Mouse (Mus musculus): ENCODE measurements around the gene Vsnl1. TPM values are rescaled to one million over a fixed set of nuclear protein-coding genes. Genes with fewer than 3 reads are reported as not detected.

The Vsnl1 gene
- total and polyA plus RNA-seq, 3 experiments, result not detected

DNA sequence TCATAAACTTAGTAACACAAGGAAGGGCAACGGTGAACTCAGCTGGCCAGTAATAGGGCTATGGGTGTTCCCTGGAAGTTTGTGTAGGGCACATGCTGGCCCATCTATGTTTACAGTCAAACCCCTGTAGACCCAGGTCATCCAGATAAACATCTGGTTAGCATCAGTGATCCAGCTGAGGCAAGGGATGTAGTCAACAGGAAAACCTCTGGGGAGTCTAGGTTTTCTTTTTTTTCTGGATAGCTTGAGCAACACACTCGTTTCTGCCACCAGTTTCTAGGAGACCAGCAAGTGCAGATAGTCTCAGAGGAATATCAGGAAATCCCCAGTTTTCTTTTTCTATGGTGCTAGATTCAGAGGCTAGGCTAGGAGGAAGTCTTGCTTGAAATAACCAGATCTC, 90.5 kb downstream of the Vsnl1 start:
- Histone ChIP-seq H3K79me2 (ENCODE audit: control insufficient read depth, insufficient read depth, low read length, poor library complexity) (no peaks in the 10 kb centered on the region), H3K9me3 (replicated peaks; ENCODE audit: insufficient read depth, low read length) (no peaks in the 10 kb centered on the region), H3K4me1 (ENCODE audit: control insufficient read depth in 1 of 2, insufficient read depth in 2 of 2, low read length in 2 of 2) (no peaks in the 10 kb centered on the region), H3K4me3 (ENCODE audit: control insufficient read depth in 1 of 2, insufficient read depth in 1 of 2, low read depth in 2 of 2, low read length in 2 of 2) (no peak overlapping the region), H3K36me3 (ENCODE audit: control insufficient read depth in 1 of 2, insufficient read depth in 2 of 2, low read length in 2 of 2) (no peaks in the 10 kb centered on the region), H3K27ac (ENCODE audit: control insufficient read depth, low read depth, low read length) (no peak overlapping the region), H3K27me3 (ENCODE audit: control insufficient read depth in 1 of 2, insufficient read depth in 2 of 2, low read length in 2 of 2) (no peaks in the 10 kb centered on the region; a peak in 1 of 4 replicates), H3K9ac (ENCODE audit: control insufficient read depth, low read depth, low read length, poor library complexity, severe bottlenecking) (no peak overlapping the region)
- TF ChIP-seq POLR2A (IDR thresholded peaks at IDR 0.05; ENCODE audit: control insufficient read depth in 1 of 2, insufficient read depth in 1 of 2, low read depth in 1 of 2, low read length in 2 of 2, poor library complexity in 1 of 2) (no peak), ELF1 (IDR thresholded peaks at IDR 0.05; ENCODE audit: low read depth, low read length) (no peak), MAFK (IDR thresholded peaks at IDR 0.05; ENCODE audit: borderline replicate concordance, low read depth, low read length) (no peak), POLR2AphosphoS5 (IDR thresholded peaks at IDR 0.05; ENCODE audit: borderline replicate concordance, low read depth, low read length) (no peak), EP300 (IDR thresholded peaks at IDR 0.05; ENCODE audit: low read depth in 1 of 2, low read length in 2 of 2) (no peak)
- DNase-seq (ENCODE audit: low read depth, low spot score), result no peak

DNA sequence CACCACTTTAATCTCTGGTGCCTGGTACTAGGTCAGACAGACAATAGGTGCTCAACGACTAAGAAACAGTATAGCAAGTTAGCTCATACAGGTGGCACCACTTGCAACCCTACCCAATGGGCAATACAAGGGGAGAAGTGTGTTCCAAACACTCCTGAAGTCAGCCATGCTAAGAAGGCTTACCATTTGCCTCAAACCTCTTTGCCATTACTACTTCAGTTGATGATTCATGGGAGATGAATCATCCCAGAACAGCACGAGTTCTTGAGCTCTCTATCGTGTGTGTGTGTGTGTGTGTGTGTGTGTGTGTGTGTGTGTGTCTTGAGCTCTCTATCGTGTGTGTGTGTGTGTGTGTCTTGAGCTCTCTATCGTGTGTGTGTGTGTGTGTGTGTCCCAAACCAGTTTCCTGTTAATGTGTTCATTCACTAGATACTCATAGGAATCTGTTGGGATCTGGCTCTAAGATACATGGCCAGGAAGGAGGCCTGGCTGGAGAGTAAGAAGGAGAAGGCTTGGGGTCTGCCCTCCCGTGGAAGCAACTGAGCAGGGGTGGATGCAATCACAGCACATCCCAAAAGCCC, 94.3 kb downstream of the Vsnl1 start:
- no peak for DNase-seq (ENCODE audit: low read depth, low spot score)

DNA sequence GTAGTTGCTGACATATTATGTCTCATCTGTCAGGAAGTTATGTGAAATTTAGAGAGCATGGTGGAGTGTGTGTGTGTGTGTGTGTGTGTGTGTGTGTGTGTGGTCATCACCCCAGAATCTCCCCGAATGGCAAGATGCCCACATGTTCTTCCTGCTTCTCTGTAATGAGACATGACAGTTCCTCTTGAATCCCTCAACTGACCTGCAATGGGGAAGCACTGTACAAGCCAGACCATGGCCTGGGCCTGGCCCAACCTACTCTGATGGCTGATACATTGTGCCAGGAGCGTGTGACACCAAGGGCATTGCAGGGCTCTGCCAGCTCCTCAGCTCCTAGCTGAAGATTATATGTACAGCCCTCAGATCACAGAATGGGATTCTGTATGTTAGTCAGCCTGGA, 98.2 kb downstream of the Vsnl1 start:
- no peaks in the 10 kb centered on the region for H3K36me3 ChIP-seq (ENCODE audit: control insufficient read depth in 1 of 2, insufficient read depth in 2 of 2, low read length in 2 of 2)
- TF ChIP-seq MAFK (IDR thresholded peaks at IDR 0.05; ENCODE audit: borderline replicate concordance, low read depth, low read length), result no peak
- no peak for TF ChIP-seq ELF1 (IDR thresholded peaks at IDR 0.05; ENCODE audit: low read depth, low read length)
- TF ChIP-seq MYC (IDR thresholded peaks at IDR 0.05; ENCODE audit: low read depth, low read length), result no peak
- TF ChIP-seq MAZ (IDR thresholded peaks at IDR 0.05; ENCODE audit: low read depth, low read length), result no peak
- TF ChIP-seq CHD2 (IDR thresholded peaks at IDR 0.05; ENCODE audit: low read length), result no peak
- TF ChIP-seq RCOR1 (IDR thresholded peaks at IDR 0.05; ENCODE audit: low read depth, low read length), result no peak
- no peak for TF ChIP-seq USF1 (IDR thresholded peaks at IDR 0.05; ENCODE audit: low read depth, low read length)
- no peak for TF ChIP-seq E2F4 (IDR thresholded peaks at IDR 0.05; ENCODE audit: borderline replicate concordance, low read depth, low read length)
- no peak for TF ChIP-seq JUND (IDR thresholded peaks at IDR 0.05; ENCODE audit: low read depth, low read length)
- no peak for TF ChIP-seq ETS1 (IDR thresholded peaks at IDR 0.05; ENCODE audit: low read depth, low read length)
- no peak for TF ChIP-seq ZKSCAN1 (IDR thresholded peaks at IDR 0.05; ENCODE audit: low read depth, low read length)
- no peak for TF ChIP-seq POLR2AphosphoS5 (IDR thresholded peaks at IDR 0.05; ENCODE audit: borderline replicate concordance, low read depth, low read length)
- TF ChIP-seq EP300 (IDR thresholded peaks at IDR 0.05; ENCODE audit: low read depth in 1 of 2, low read length in 2 of 2), result no peak
- no peak for TF ChIP-seq TAL1 (IDR thresholded peaks at IDR 0.05; ENCODE audit: low read length)
- no peak for TF ChIP-seq MEF2A (IDR thresholded peaks at IDR 0.05; ENCODE audit: extremely low read depth, insufficient replicate concordance, low read depth, low read length, poor library complexity, severe bottlenecking)
- TF ChIP-seq ZMIZ1 (IDR thresholded peaks at IDR 0.05; ENCODE audit: low read depth, low read length), result no peak
- no peak for TF ChIP-seq TCF12 (IDR thresholded peaks at IDR 0.05; ENCODE audit: low read depth, low read length)
- no peak overlapping the region for H3K4me3 ChIP-seq (ENCODE audit: control insufficient read depth in 1 of 2, insufficient read depth in 1 of 2, low read depth in 2 of 2, low read length in 2 of 2)
- no peaks in the 10 kb centered on the region for H3K79me2 ChIP-seq (ENCODE audit: control insufficient read depth, insufficient read depth, low read length, poor library complexity)
- no peak for DNase-seq (ENCODE audit: low read depth, low spot score)
- no peaks in the 10 kb centered on the region for H3K27me3 ChIP-seq (ENCODE audit: control insufficient read depth in 1 of 2, insufficient read depth in 2 of 2, low read length in 2 of 2)
- no peak overlapping the region for H3K9ac ChIP-seq (ENCODE audit: control insufficient read depth, low read depth, low read length, poor library complexity, severe bottlenecking)
- no peaks in the 10 kb centered on the region for H3K9me3 ChIP-seq (replicated peaks; ENCODE audit: insufficient read depth, low read length)
- H3K4me1 ChIP-seq (ENCODE audit: control insufficient read depth in 1 of 2, insufficient read depth in 2 of 2, low read length in 2 of 2), result no peaks in the 10 kb centered on the region
- H3K27ac ChIP-seq (ENCODE audit: control insufficient read depth, low read depth, low read length), result no peak overlapping the region

More for the DNA sequence above, 94.3 kb downstream of the Vsnl1 start:
- Histone ChIP-seq H3K27ac (ENCODE audit: control insufficient read depth, low read depth, low read length) (no peak overlapping the region), H3K36me3 (ENCODE audit: control insufficient read depth in 1 of 2, insufficient read depth in 2 of 2, low read length in 2 of 2) (no peaks in the 10 kb centered on the region), H3K79me2 (ENCODE audit: control insufficient read depth, insufficient read depth, low read length, poor library complexity) (no peaks in the 10 kb centered on the region), H3K27me3 (ENCODE audit: control insufficient read depth in 1 of 2, insufficient read depth in 2 of 2, low read length in 2 of 2) (no peaks in the 10 kb centered on the region), H3K9ac (ENCODE audit: control insufficient read depth, low read depth, low read length, poor library complexity, severe bottlenecking) (no peak overlapping the region), H3K4me3 (ENCODE audit: control insufficient read depth in 1 of 2, insufficient read depth in 1 of 2, low read depth in 2 of 2, low read length in 2 of 2) (no peak overlapping the region), H3K9me3 (replicated peaks; ENCODE audit: insufficient read depth, low read length) (no peaks in the 10 kb centered on the region), H3K4me1 (ENCODE audit: control insufficient read depth in 1 of 2, insufficient read depth in 2 of 2, low read length in 2 of 2) (no peaks in the 10 kb centered on the region)
- no peak for TF ChIP-seq GATA1 (IDR thresholded peaks at IDR 0.05; ENCODE audit: low read depth, low read length)
